Mouse (Mus musculus): Measurements from ENCODE around the gene Svop. TPM values are rescaled to one million over a fixed set of nuclear protein-coding genes. Genes with fewer than 3 reads are reported as not detected.

Gene Svop
- polyA plus RNA-seq, 1 experiment from 2014 or later, result 26.7 TPM

DNA sequence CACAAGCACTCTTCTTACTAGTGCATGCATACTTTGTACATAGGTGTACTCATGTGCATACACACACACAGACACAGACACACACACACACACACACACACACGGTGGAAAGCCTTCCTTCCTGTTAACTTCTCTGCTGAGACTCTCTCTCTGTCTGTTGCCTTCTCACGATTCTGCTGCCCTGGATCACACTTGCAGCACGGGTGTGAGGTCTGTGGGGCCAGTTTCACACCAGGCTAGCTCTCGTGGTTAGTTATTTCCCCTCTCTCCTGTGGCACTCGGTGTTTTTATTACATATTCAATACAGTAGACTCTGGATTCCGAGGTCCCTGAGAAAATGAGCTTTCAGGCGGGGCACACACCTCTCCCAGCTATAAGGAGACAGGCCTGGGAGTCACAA is 25.2 kb upstream of the Svop start:
- H3K36me3 ChIP-seq (ENCODE audit: control insufficient read depth, insufficient read depth, low read length), result 0 out of 2 replicates have a peak, but pooled peaks cover 4% of the 10 kb centered on the region
- H3K4me2 ChIP-seq (replicated peaks; ENCODE audit: low read depth, low read length), result no peak overlapping the region
- no peak overlapping the region for H3K27ac ChIP-seq (ENCODE audit: low read depth, low read length)
- H3K27me3 ChIP-seq (ENCODE audit: control insufficient read depth, insufficient read depth, low read length), result no peaks in the 10 kb centered on the region
- H3K4me3 ChIP-seq (ENCODE audit: low read depth, low read length), result no peak overlapping the region
- no peaks in the 10 kb centered on the region for H3K9me3 ChIP-seq (ENCODE audit: control insufficient read depth, low read length)
- H3K9ac ChIP-seq (ENCODE audit: low read depth, low read length), result no peak overlapping the region
- 88% methylated on average over 7 of the region's 7 CpGs for WGBS
- H3K4me1 ChIP-seq (replicated peaks; ENCODE audit: control insufficient read depth, insufficient read depth, low read length), result no peaks in the 10 kb centered on the region
- DNase-seq (ENCODE audit: low spot score) (no peak), ATAC-seq (ENCODE audit: low FRiP score) (no peak)

DNA sequence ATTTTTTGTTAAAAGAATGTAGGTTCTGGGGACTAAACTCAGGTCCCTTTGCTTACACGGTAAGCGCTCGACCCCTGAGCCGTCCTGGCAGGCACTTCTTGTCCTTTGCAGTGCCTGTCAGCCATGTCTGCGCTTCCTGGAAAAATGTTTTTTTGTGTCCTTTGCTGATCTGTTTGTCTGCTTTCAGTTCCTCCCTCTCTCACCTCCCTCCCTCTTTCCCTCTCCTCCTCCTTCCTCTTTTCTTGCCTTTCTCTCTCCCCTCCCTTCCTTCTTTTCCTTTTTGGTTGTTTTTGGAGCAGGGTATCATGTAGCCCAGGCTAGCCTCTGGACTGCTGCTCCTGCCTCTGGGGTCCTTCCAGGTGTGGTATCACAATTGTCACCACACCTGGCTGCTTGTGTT is 23.7 kb upstream of the Svop start:
- H3K4me2 ChIP-seq (replicated peaks; ENCODE audit: low read depth, low read length), result no peak overlapping the region
- no peaks in the 10 kb centered on the region for H3K27me3 ChIP-seq (ENCODE audit: control insufficient read depth, insufficient read depth, low read length)
- H3K9ac ChIP-seq (ENCODE audit: low read depth, low read length), result no peak overlapping the region
- no peak overlapping the region for H3K27ac ChIP-seq (ENCODE audit: low read depth, low read length)
- H3K36me3 ChIP-seq (ENCODE audit: control insufficient read depth, insufficient read depth, low read length), result no peaks in the 10 kb centered on the region
- no peaks in the 10 kb centered on the region for H3K4me1 ChIP-seq (replicated peaks; ENCODE audit: control insufficient read depth, insufficient read depth, low read length)
- ATAC-seq (ENCODE audit: low FRiP score) (no peak), DNase-seq (ENCODE audit: low spot score) (no peak)
- H3K4me3 ChIP-seq (ENCODE audit: low read depth, low read length), result no peak overlapping the region
- 84% methylated on average over 5 of the region's 5 CpGs for WGBS
- H3K9me3 ChIP-seq (ENCODE audit: control insufficient read depth, low read length), result no peaks in the 10 kb centered on the region

GRCm38 (mm10) chr5:114113334-114113733 is 22.0 kb upstream of the Svop start:
- Histone ChIP-seq H3K9me3 (ENCODE audit: control insufficient read depth, low read length) (no peaks in the 10 kb centered on the region), H3K4me2 (replicated peaks; ENCODE audit: low read depth, low read length) (no peak overlapping the region), H3K4me3 (ENCODE audit: low read depth, low read length) (no peak overlapping the region), H3K27me3 (ENCODE audit: control insufficient read depth, insufficient read depth, low read length) (no peaks in the 10 kb centered on the region), H3K36me3 (ENCODE audit: control insufficient read depth, insufficient read depth, low read length) (0 out of 2 replicates have a peak, but pooled peaks cover 7% of the 10 kb centered on the region), H3K4me1 (replicated peaks; ENCODE audit: control insufficient read depth, insufficient read depth, low read length) (no peaks in the 10 kb centered on the region), H3K9ac (ENCODE audit: low read depth, low read length) (no peak overlapping the region), H3K27ac (ENCODE audit: low read depth, low read length) (no peak overlapping the region)
- no peak for ATAC-seq (ENCODE audit: low FRiP score)
- DNase-seq (ENCODE audit: low spot score), result peak; percentile 6
- WGBS, result 80% methylated on average over 6 of the region's 6 CpGs

- Histone ChIP-seq H3K4me2 (replicated peaks; ENCODE audit: low read depth, low read length) (no peak overlapping the region), H3K27ac (ENCODE audit: low read depth, low read length) (no peak overlapping the region), H3K36me3 (ENCODE audit: control insufficient read depth, insufficient read depth, low read length) (0 out of 2 replicates have a peak, but pooled peaks cover 13% of the 10 kb centered on the region), H3K27me3 (ENCODE audit: control insufficient read depth, insufficient read depth, low read length) (no peaks in the 10 kb centered on the region), H3K4me1 (replicated peaks; ENCODE audit: control insufficient read depth, insufficient read depth, low read length) (no peaks in the 10 kb centered on the region), H3K9ac (ENCODE audit: low read depth, low read length) (no peak overlapping the region), H3K9me3 (ENCODE audit: control insufficient read depth, low read length) (no peaks in the 10 kb centered on the region), H3K4me3 (ENCODE audit: low read depth, low read length) (no peak overlapping the region)
- DNase-seq (ENCODE audit: low spot score) (no peak), ATAC-seq (ENCODE audit: low FRiP score) (no peak)
- 74% methylated on average over 16 of the region's 16 CpGs for WGBS
Observed at GRCm38 (mm10) chr5:114106391-114106935, 15.1 kb upstream of the Svop start.

DNA sequence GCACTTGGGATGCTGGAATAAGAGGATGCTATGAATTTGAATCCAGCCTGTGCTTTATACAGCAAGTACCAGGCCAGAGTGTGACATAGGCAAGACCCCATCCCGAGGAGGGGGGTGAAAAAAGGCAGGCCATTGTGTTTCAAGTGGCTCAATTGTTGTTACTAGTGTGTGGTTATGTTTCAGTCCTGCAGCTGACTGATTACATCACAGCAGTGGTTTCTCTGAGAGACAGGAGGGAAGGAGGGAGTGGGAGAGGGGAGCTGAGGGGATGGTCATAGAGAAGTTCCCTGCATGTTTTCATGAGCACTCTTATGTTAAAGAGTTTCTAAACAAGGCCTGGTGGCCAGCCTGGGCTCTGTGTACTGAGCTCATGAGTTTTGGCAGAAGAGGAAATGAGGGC is 11.4 kb upstream of the Svop start:
- no peaks in the 10 kb centered on the region for H3K9me3 ChIP-seq (ENCODE audit: control insufficient read depth, low read length)
- peaks cover 8% of the 10 kb centered on the region; the same call in 1 of the 2 replicates for H3K4me1 ChIP-seq (replicated peaks; ENCODE audit: control insufficient read depth, insufficient read depth, low read length)
- no peak overlapping the region for H3K4me3 ChIP-seq (ENCODE audit: low read depth, low read length)
- WGBS, result 91% methylated on average over 1 of the region's 1 CpGs
- H3K4me2 ChIP-seq (replicated peaks; ENCODE audit: low read depth, low read length), result no peak overlapping the region
- ATAC-seq (ENCODE audit: low FRiP score) (no peak), DNase-seq (ENCODE audit: low spot score) (no peak)
- 0 out of 2 replicates have a peak, but pooled peaks cover under 1% of the 10 kb centered on the region for H3K36me3 ChIP-seq (ENCODE audit: control insufficient read depth, insufficient read depth, low read length)
- H3K9ac ChIP-seq (ENCODE audit: low read depth, low read length), result no peak overlapping the region
- no peaks in the 10 kb centered on the region for H3K27me3 ChIP-seq (ENCODE audit: control insufficient read depth, insufficient read depth, low read length)
- H3K27ac ChIP-seq (ENCODE audit: low read depth, low read length), result no peak overlapping the region

- Histone ChIP-seq H3K36me3 (ENCODE audit: control insufficient read depth, insufficient read depth, low read length) (no peaks in the 10 kb centered on the region), H3K4me2 (replicated peaks; ENCODE audit: low read depth, low read length) (no peak overlapping the region), H3K4me1 (replicated peaks; ENCODE audit: control insufficient read depth, insufficient read depth, low read length) (peaks cover 8% of the 10 kb centered on the region; the same call in 1 of the 2 replicates), H3K27me3 (ENCODE audit: control insufficient read depth, insufficient read depth, low read length) (no peaks in the 10 kb centered on the region), H3K9ac (ENCODE audit: low read depth, low read length) (no peak overlapping the region), H3K27ac (ENCODE audit: low read depth, low read length) (no peak overlapping the region), H3K9me3 (ENCODE audit: control insufficient read depth, low read length) (no peaks in the 10 kb centered on the region), H3K4me3 (ENCODE audit: low read depth, low read length) (no peak overlapping the region)
- WGBS, result 82% methylated on average over 4 of the region's 4 CpGs
- DNase-seq (ENCODE audit: low spot score), result no peak
- ATAC-seq (ENCODE audit: low FRiP score), result no peak
Observed at GRCm38 (mm10) chr5:114101873-114102272, 10.5 kb upstream of the Svop start.

- Histone ChIP-seq H3K4me3 (ENCODE audit: low read depth, low read length) (peak overlapping the region; percentile 94), H3K4me1 (replicated peaks; ENCODE audit: control insufficient read depth, insufficient read depth, low read length) (peaks cover 8% of the 10 kb centered on the region; the same call in 1 of the 2 replicates), H3K27ac (ENCODE audit: low read depth, low read length) (peak overlapping the region; percentile 42; the same call in 1 of the 2 replicates), H3K9me3 (ENCODE audit: control insufficient read depth, low read length) (no peaks in the 10 kb centered on the region), H3K36me3 (ENCODE audit: control insufficient read depth, insufficient read depth, low read length) (no peaks in the 10 kb centered on the region), H3K4me2 (replicated peaks; ENCODE audit: low read depth, low read length) (peak overlapping the region; percentile 96), H3K27me3 (ENCODE audit: control insufficient read depth, insufficient read depth, low read length) (no peaks in the 10 kb centered on the region), H3K9ac (ENCODE audit: low read depth, low read length) (peak overlapping the region; percentile 95)
- DNase-seq (ENCODE audit: low spot score) (no peak), ATAC-seq (ENCODE audit: low FRiP score) (peak; percentile 63; the same call in 1 of the 2 replicates)
- 2% methylated on average over 58 of the region's 64 CpGs for WGBS
Observed at GRCm38 (mm10) chr5:114100390-114101099, 9.2 kb upstream of the Svop start.

DNA sequence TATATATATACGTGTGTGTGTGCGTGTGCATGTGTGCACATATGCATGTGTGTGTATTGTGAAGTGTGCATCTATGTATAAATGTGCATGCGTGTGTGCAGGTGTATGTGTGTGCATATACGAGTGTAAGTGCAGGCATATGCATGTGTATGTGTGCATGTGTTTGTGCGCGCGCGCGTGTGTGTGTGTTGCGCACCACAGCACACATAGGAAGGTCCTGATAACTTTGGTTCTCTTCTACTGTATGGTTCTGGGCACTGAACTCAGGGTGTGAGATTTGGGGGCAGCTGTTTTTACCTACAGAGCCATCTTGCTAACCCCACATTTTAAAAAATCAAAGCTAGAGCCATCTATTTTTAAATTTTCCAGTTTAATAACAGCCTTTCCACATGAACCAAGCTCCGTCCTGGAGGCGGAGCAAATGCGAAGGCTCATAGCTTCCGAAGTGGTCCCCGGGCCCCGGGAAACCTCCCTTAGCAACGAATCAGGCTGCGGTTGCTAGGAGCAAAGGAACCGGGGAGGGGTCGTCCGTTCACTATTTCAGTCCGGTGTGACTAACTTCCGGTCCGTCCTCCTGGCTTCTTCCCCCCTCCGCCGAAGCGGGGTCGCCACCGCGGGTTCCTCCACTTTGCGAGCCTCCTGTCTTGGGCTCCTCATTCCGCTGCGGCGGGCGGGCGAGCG is 8.5 kb upstream of the Svop start:
- peaks cover 8% of the 10 kb centered on the region; the same call in 1 of the 2 replicates for H3K4me1 ChIP-seq (replicated peaks; ENCODE audit: control insufficient read depth, insufficient read depth, low read length)
- peak; percentile 85 for ATAC-seq (ENCODE audit: low FRiP score)
- peak overlapping the region; percentile 94 for H3K4me3 ChIP-seq (ENCODE audit: low read depth, low read length)
- peak overlapping the region; percentile 96 for H3K4me2 ChIP-seq (replicated peaks; ENCODE audit: low read depth, low read length)
- peak; percentile 97 for DNase-seq (ENCODE audit: low spot score)
- H3K27me3 ChIP-seq (ENCODE audit: control insufficient read depth, insufficient read depth, low read length), result no peaks in the 10 kb centered on the region
- WGBS, result 8% methylated on average over 37 of the region's 37 CpGs
- H3K9ac ChIP-seq (ENCODE audit: low read depth, low read length), result peak overlapping the region; percentile 95
- H3K36me3 ChIP-seq (ENCODE audit: control insufficient read depth, insufficient read depth, low read length), result no peaks in the 10 kb centered on the region
- H3K27ac ChIP-seq (ENCODE audit: low read depth, low read length), result peak overlapping the region; percentile 65
- no peaks in the 10 kb centered on the region for H3K9me3 ChIP-seq (ENCODE audit: control insufficient read depth, low read length)
